Mouse (Mus musculus) kidney, postnatal 4 days (tissue): ENCODE measurements around the gene Rab22a.
A peak's percentile ranks its signal among the peaks of the same experiment; 100 is the strongest.

Source experiments
- DNase-seq, 2 experiments: peaks; one replicate each; pipeline ENCODE4 v3.0.0; 2021; ENCODE audit warnings: mixed read lengths in 2 of 2

Rab22a gene

DNA sequence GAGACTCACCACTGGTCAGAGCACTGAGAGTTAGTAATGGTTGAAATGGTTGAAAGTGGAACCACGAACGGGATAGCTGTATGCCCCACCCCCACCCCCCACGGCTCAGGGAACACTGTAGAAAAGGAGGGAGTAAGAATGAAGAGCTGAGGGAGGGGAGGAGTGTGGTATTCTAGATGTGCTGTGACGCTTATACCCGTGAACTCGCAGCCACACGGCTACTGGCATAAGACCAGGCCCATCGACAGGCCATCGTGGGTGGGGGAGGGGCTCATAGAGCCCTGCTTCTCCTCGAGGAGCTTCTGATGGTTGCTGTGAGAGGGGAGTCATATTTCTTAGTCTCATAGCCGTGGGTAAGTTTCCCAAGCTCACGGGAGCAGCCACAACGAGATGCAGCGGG, 64.8 kb downstream of the Rab22a start:
- DNase-seq, result peak in 1 of 2 experiments; percentile 30

DNA sequence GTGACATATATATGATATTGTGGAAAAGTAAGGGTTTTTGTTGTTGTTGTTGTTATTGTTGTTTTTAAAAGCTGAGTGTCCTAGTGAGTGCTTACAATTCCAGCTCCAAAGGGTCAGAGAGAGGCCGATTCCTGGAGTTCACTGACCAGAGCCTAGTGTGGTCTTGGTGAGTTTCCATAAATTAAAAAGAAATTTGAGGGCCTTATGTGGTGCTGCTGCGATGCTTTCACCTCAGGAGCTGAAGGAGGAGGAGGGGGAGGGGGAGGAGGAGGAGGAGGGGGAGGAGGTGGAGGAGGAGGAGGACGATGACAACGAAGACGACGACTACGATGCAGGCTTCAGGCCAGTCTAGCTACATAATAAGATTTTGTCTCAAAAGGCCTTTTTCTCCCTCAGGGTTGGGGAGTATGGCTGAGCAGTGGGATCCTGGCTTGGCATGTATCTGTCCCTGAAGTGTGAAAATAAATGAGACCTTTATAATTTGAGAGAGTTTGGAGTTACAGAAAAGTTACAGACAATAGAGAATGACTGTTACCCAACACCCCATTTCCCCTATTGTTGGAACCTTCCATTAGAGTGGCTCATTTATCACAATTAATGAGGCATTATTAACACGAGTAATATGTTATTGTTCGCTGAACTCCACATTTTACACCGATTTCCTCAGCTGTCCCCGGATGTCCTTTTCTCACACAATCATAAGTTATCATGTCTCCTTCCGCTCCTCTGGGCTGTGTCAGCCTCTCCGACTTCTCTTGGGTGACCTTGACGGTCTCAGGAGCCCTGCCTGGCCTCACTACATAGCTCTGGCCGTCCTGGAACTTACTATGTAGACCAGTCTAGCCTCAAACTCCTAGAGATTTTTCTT, 65.6 kb downstream of the Rab22a start:
- DNase-seq, result no peak

DNA sequence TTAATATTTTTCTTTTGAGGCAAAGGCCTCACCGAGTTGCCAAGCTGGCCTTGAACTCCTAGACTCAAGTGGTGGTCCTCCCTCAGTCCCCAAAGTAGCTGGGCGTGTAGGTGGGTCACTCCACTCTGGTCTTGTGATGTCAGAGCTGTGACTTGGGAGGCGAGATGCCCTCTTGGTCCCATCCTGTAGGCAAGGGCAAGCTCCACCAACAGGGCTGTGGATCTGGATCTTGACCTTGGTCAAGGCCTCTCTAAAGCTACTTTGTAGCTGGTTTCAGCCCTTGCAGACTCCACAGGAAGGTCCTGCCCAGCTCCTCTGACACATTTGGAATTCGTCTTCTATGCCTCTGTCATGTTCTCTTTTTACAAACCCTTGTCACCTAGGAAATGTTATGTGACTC, 66.3 kb downstream of the Rab22a start:
- DNase-seq, result no peak

- peak; percentile 27 to 51 for DNase-seq
Measured at GRCm38 (mm10) chr2:173730444-173730966, 70.9 kb downstream of the Rab22a start.

DNA sequence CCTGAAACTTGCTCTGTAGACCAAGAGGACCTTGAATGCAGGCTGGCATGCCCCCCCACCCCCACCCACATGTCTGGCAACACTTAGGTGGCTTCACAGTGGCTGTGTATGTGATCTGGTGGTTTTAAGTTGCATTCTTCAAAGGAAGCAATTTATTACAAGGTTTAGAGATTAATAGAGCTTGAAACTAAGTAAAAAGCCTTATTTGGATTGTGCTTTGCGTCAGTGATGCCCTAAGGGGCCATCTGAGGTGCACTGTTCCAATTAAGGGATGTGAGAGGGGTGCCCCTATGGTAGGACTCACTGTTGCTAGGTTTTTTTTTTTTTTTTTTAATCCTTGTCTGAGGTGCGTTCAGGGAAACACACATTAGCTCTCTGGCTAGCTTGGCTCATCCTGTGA, 74.9 kb downstream of the Rab22a start:
- DNase-seq, result peak; percentile 31 to 51

DNA sequence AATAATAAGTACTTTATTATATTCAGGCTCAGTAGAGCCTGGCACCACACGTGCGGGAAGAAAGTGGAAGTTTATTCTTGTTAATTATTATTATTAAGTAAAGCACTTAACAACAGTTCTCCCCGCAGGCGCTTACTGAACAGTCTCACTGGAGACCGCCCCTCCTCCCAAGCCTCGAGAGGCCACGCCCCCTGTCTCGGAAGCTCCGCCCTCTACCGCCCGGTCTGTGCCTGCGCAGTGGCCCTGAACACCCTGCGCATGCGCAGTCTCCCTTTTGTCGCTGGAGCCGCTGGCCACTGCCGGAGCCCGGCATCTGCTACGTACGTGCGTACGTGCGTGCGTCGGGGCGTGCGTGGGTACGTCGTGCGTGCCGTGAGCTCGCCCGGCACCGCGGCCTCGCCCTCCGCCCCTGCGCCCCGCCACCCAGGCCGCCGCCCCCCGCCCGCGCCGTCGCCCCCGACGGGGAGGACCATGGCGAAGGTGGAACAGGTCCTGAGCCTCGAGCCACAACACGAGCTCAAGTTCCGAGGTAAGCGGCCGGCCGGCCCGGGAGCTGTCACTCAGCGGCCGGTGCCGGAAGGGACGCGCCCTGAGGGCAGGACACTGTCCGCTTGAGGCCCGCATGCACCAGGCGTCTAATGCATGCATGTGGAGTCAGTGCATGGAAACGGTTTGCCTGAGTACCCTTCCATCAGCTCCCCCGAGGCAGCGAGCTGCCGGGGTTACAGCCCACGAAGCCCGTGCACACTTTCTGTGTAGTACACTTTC, 77.8 kb downstream of the Rab22a start, which contains the start of gene Vapb:
Vapb (plus strand) TSS at position 290 of the 768 bp plus-strand sequence.
- DNase-seq, result peak; percentile 100

GRCm38 (mm10) chr2:173738232-173738631, 78.7 kb downstream of the Rab22a start:
- DNase-seq, result no peak

GRCm38 (mm10) chr2:173739107-173739506, 79.5 kb downstream of the Rab22a start:
- no peak for DNase-seq

DNA sequence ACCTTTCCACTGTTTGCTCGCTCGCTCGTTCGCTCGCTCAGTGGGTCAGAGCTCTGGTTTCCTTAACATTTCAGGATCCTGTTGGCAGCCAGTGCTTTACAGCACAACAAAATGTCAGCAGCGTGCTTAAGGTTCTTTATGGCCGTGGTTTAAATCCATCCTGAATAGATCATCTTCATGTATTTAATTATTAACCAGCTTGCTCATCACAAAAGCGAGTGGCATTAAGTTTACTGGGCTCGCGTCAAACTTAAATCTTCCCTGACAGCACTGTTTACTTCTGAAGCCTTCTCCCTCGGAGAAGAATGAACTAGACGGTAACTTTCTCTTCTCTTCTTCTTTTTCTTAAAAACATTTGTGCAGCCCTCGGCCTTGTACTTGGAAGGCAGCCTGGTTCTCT, 82.5 kb downstream of the Rab22a start:
- peak in 1 of 2 experiments; percentile 27 for DNase-seq

DNA sequence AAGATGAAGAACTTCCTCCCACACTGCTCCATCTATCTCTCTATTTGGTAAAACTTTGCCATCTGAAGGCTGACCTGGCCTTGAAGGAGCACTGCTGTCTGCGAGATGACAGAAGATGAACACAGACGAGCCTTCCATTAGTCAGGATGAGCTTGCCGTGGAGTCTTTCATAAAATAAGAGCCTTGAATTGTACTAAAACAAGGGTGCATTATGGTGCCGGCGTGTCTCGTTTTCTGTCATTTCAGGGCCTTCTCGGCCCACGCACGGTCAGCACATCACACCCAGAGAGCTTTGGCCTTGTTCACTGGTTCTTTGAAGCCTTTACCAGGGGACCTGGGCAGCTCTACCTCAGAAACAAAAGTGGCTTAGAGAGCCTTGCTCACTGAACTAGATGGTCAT, 83.2 kb downstream of the Rab22a start:
- no peak for DNase-seq

DNA sequence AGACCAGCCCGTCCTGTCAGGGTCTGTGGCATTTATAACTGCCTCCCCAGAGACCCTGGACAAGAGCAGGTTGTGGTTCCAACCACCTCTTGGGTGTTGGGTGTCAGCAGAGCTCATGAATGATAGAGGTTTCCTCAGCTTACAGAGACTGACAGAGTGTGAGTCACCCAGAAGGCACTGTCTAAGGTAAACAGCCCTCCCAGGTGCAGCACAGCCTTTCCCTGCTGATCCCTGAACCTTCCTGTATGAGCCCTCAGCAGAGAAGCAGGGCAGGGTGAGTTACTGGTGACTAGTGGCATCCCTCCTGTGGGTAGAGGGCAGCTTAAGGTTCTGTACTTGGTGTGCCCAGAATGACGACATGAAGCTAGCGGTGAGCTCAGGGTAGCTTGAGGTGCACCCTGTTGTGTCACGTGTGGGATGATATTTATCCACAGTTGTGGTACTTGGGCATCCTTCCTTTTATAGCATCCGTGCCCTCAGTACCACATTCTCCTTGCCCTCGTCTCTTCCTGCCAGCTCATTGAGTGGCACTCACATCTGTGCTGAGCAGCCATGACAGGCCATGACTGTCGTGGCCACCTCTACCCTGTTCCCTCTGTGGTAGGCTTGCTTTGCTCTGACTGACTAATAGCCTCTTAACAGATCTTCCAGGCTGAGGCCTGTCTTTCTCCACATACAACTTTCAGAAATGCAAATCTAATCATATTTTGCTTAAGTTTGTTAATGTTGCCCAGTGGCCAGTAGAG, 84.7 kb downstream of the Rab22a start:
- DNase-seq, result no peak

- DNase-seq, result no peak
Measured at GRCm38 (mm10) chr2:173748961-173749659, 89.5 kb downstream of the Rab22a start.

- DNase-seq, result no peak
Measured at GRCm38 (mm10) chr2:173755433-173756144, 96.0 kb downstream of the Rab22a start.
